Mouse (Mus musculus): ENCODE measurements around the gene Thnsl2.

DNA sequence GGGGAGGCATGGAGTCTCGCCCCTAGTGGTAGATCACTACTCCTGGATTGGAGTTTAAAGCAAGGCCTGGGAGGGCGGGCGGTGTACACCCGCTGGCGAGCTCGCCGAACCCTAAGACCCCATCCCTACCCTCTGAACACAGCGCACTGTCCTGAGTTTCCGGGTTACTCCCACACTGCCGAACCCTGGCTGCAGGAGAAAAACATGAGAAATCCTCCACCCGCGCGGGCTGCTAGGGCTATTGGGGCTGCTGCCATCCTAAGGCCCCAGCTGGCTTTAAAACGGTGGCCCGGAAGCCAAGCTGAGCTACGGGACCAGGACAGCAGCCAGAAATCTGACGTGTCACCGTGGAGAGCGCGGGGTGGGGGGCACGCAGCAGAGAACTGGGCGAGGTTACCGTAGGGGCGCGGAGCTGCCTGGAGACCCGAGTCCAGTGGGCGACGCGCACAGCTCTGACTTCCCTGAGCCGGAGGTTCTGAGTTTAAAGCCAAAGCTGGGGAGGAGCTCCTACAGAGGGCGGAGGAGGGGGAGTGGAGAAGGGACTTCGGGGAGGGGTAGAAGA is at the start of gene Thnsl2:
- peak; percentile 72 for TF ChIP-seq POLR2A (IDR thresholded peaks at IDR 0.05; ENCODE audit: extremely low read depth, insufficient read depth, low read length)
- peak; percentile 59 for TF ChIP-seq CTCF (IDR thresholded peaks at IDR 0.05; ENCODE audit: low read depth, low read length)

Data from liver, adult 2 months (tissue).